Mouse (Mus musculus) liver, postnatal 0 days (tissue): ENCODE results near the gene Lrrc8b.

Source experiments
- CTCF ChIP-seq: sonication (generic); IDR thresholded peaks from 2 replicates; pipeline ENCODE4 v1.5.1; 2016; ENCODE audit warnings: antibody characterized with exemption, low read depth
- EP300 ChIP-seq: IDR thresholded peaks from 2 replicates; pipeline ENCODE4 v1.6.1; 2016; ENCODE audit warnings: antibody characterized with exemption, low read depth, mild to moderate bottlenecking

DNA sequence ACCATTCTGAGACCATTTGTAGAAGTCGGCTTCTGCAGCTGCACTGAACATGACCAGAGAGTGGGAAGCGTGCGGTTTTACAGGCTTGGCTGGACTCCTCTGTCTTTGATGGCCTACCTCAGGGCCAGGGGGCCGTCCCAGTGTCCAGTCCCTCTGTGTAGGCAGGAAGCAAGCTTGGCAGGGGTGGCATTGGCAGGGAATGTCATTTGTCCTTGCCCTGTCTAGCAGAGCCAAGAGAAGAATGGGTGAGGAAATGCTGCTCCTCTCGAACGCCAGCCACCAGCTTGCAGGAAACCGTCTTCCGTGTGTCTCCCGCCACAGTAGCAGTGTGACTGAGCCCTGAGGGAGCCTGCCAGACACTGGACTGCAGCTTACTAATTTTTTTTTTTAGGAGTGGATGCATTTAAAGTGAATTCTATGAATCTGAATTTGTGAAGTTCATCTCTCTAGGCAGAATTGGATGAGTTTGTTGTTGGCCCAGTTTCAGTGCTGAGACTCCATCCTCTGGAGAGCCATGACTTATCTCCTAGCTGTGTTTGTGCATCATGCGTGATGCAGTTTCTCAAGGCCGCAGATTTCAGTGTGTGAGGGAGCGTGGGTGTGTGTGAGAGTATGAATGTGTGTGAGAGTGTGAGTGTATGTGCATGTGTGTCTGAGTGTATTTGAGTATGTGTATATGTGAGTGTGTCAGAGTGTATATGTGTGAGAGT lies 12.8 kb downstream of the Lrrc8b start:
- TF ChIP-seq CTCF (no peak), EP300 (no peak)
